Mouse (Mus musculus) neural tube, embryonic 15.5 days (tissue): ENCODE results near the gene Nt5c. TPM values are rescaled to one million over a fixed set of nuclear protein-coding genes. Genes with fewer than 3 reads are reported as not detected.
"Not testable (repeated sequence)": the region's sequence is repeated elsewhere in the genome, so short reads cannot be mapped to it uniquely, and the experiment has no call there.

ENCODE experiments used
- ATAC-seq: fragments of 200-750 bp; cut with Nextera tagmentation; 2 replicates; pipeline ENCODE4 v1.8.0; 2017; ENCODE audit warnings: mild to moderate bottlenecking, moderate TSS enrichment, moderate library complexity; ENCODE audit not compliant: low FRiP score
- H3K27ac ChIP-seq: fragments of 300-500 bp; sonication (generic); replicated peaks from 2 replicates; pipeline ENCODE4 v1.5.1; 2015; ENCODE audit warnings: mild to moderate bottlenecking, inconsistent platforms
- H3K27me3 ChIP-seq: fragments of 300-500 bp; sonication (generic); replicated peaks from 2 replicates; pipeline ENCODE4 v1.6.1; 2015; ENCODE audit warnings: inconsistent platforms
- H3K36me3 ChIP-seq: fragments of 300-500 bp; sonication (generic); 2 replicates; pipeline ENCODE4 v1.6.1; 2015; ENCODE audit warnings: inconsistent platforms
- H3K4me1 ChIP-seq: fragments of 300-500 bp; sonication (generic); 2 replicates; pipeline ENCODE4 v1.6.1; 2015; ENCODE audit warnings: inconsistent platforms
- H3K4me2 ChIP-seq: fragments of 300-500 bp; sonication (generic); 2 replicates; pipeline ENCODE4 v1.6.1; 2015; ENCODE audit warnings: inconsistent platforms, mild to moderate bottlenecking, moderate library complexity
- H3K4me3 ChIP-seq: fragments of 300-500 bp; sonication (generic); replicated peaks from 2 replicates; pipeline ENCODE4 v1.5.1; 2015; ENCODE audit warnings: mild to moderate bottlenecking, inconsistent platforms
- H3K9ac ChIP-seq: fragments of 300-500 bp; sonication (generic); replicated peaks from 2 replicates; pipeline ENCODE4 v1.6.1; 2015; ENCODE audit warnings: mild to moderate bottlenecking, inconsistent platforms
- H3K9me3 ChIP-seq: fragments of 300-500 bp; sonication (generic); replicated peaks from 2 replicates; pipeline ENCODE4 v1.6.1; 2016; ENCODE audit warnings: inconsistent platforms
- WGBS: fragments of 180-500 bp; shearing (Covaris S2); methylation state at CpG from one replicate; pipeline ENCODE4 v1.1.7; 2015; ENCODE audit warnings: mixed read lengths; 5-methylcytosine and 5-hydroxymethylcytosine counted together
- polyA plus RNA-seq: library from polyadenylated mRNA; unstranded; fragments of >200 nt; fragmentation: Nextera tagmentation; extraction: Ambion mirVana; gene quantifications from 2 replicates; pipeline ENCODE4 v1.2.1, GENCODE M21; 2015

Gene Nt5c
- 95.5 and 96.2 TPM in 2 replicates for polyA plus RNA-seq

DNA sequence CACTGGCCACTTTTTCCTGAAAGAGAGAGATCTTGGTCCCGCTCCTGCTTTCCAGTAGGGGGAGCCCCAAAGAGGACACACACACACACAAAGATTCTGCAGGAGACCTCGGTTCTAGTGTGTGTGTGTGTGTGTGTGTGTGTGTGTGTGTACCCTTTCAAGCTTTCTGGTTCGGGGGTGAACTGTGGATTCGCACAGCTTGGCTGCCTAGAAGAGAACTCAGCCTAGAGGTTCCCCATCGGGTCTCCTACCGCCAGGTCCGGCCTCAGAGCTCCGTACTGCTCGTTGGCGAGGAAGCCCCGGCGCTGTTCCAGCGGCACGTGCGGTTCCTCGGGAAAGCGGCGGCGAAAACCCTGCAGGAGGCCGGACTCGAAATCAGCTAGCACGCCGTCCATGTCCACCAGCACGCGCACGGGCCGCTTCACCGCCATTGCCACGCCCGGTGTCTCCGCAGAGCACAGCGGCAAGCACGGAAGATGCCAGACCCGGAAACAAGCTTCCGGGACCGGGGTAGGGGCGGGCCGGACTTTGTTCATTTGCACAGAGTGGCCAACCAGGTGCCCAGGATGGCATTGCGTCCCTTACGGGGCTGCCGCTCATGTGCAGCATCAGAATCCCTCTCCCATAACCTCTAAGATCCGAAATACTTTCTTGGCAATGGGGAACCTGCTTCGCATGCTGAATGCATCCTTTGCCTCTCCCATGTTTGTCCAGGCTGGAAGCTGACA lies at the start of gene Nt5c:
Gene Nt5c (minus strand): TSS at position 507 of the 728 bp plus-strand sequence.
- Histone ChIP-seq H3K4me3 (peak within 1 kb of the TSS; percentile 72), H3K9me3 (no peaks in the 10 kb centered on the region), H3K9ac (peak within 1 kb of the TSS; percentile 72), H3K4me2 (peak within 1 kb of the TSS; percentile 87), H3K27me3 (no peaks in the 10 kb centered on the region), H3K4me1 (peaks cover 26% of the 10 kb centered on the region), H3K27ac (peak within 1 kb of the TSS; percentile 89), H3K36me3 (peaks cover 9% of the 10 kb centered on the region)
- 0% methylated on average over 43 of the region's 43 CpGs for WGBS
- peak; percentile 94 for ATAC-seq

DNA sequence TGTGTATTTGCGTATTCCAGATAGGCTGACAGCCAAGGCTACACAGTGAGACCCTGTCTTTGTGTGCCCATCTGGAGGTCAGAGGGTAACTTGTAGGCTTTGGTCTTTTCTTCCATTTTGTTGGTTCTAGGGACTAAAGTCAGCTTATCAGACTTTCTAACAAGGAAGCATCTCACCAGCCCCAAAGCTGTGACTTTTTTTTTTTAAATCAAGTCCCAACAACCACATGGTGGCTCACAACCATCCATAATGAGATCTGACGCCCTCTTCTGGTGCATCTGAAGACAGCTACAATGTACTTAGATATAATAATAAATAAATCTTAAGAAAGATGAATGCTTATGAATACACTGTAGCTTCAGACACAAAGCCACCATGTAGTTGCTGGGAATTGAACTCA lies 46.4 kb upstream of the Nt5c start:
- WGBS, result 69% methylated on average over 2 of the region's 2 CpGs
- H3K4me3 ChIP-seq, result no peak overlapping the region
- no peak overlapping the region for H3K9ac ChIP-seq
- no peaks in the 10 kb centered on the region for H3K27me3 ChIP-seq
- no peak overlapping the region for H3K4me2 ChIP-seq
- H3K27ac ChIP-seq, result no peak overlapping the region
- H3K36me3 ChIP-seq, result peaks cover 6% of the 10 kb centered on the region
- H3K4me1 ChIP-seq, result peaks cover 26% of the 10 kb centered on the region
- no peaks in the 10 kb centered on the region for H3K9me3 ChIP-seq
- no peak for ATAC-seq

DNA sequence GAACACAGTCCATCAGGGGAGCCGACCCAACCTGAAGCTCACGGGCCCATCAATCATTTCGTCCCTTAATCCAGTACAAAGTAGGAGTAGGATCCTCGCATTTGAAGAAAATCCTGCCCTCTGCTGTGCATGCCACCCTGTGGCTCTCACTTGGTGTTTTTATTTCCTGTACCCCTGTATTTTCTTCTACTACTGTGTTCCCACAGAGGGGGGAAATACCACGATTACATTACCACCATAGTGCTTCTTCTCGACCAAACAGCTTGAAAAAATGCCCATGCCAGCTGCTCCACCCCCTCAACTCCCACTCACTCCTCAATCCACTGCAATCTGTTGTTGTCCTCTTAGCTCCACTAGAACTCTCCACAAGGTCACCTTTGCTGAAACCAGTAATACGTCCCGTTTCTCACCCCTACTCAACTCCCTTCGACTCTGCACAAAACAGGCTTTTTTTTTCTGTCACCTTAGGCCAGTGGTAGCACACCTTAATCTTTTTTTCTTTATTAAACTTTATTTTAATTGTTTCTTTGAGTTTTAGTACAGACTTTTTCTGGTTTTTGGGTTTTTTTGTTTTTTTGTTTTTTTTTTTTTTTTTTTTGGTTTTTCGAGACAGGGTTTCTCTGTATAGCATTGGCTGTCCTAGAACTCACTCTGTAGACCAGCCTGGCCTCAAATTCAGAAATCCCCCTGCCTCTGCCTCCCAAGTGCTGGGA lies 45.4 kb upstream of the Nt5c start:
- H3K27me3 ChIP-seq, result no peaks in the 10 kb centered on the region
- H3K36me3 ChIP-seq, result peaks cover 16% of the 10 kb centered on the region
- H3K4me2 ChIP-seq, result peak overlapping the region; percentile 77
- no peak overlapping the region for H3K9ac ChIP-seq
- H3K27ac ChIP-seq, result peak overlapping the region; percentile 99
- WGBS, result 79% methylated on average over 10 of the region's 10 CpGs
- H3K4me1 ChIP-seq, result peaks cover 35% of the 10 kb centered on the region
- ATAC-seq, result no peak
- H3K4me3 ChIP-seq, result peak overlapping the region; percentile 89; the same call in 1 of the 2 replicates
- no peaks in the 10 kb centered on the region for H3K9me3 ChIP-seq

DNA sequence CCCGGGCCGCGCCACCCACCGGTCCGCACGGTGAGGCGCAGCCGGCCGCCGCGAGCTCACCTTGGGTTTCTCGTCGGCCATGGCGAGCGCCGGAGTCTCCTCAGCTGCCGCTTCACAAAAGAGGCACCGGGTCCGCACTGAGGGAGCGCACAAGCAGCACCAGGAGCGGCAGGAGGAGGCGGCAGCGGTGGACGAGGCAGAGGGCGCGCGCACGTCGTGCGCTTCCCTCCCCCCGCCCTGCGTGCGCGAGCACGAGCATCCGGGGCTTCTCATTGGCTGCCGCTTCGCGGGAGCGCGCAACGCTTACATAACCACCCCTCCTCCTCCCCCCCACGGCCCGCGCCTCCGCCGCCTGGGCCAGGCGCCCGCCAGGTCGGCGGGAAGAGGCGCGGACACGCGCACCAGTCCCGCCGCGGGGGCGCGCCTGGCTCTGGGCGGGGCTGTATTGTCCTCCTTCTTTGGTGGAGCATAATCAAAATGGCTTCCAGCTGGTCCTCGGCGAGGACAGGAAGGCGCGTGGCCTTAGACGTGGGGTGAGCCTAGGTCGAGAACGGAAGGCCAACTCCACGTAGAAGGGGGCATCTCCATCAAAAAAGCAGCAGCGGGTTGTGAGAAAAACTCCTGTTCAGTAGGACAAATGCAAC lies 44.5 kb upstream of the Nt5c start, which contains the start of gene Sumo2:
Gene Sumo2 (minus strand): TSS at position 239 of the 644 bp plus-strand sequence.
- Histone ChIP-seq H3K27me3 (no peaks in the 10 kb centered on the region), H3K4me2 (peak within 1 kb of the TSS; percentile 77), H3K9me3 (no peaks in the 10 kb centered on the region), H3K36me3 (peaks cover 25% of the 10 kb centered on the region), H3K9ac (peak within 1 kb of the TSS; percentile 90), H3K4me3 (peak within 1 kb of the TSS; percentile 89), H3K27ac (peak within 1 kb of the TSS; percentile 99), H3K4me1 (peaks cover 42% of the 10 kb centered on the region)
- peak; percentile 89 for ATAC-seq
- 1% methylated on average over 51 of the region's 70 CpGs for WGBS

DNA sequence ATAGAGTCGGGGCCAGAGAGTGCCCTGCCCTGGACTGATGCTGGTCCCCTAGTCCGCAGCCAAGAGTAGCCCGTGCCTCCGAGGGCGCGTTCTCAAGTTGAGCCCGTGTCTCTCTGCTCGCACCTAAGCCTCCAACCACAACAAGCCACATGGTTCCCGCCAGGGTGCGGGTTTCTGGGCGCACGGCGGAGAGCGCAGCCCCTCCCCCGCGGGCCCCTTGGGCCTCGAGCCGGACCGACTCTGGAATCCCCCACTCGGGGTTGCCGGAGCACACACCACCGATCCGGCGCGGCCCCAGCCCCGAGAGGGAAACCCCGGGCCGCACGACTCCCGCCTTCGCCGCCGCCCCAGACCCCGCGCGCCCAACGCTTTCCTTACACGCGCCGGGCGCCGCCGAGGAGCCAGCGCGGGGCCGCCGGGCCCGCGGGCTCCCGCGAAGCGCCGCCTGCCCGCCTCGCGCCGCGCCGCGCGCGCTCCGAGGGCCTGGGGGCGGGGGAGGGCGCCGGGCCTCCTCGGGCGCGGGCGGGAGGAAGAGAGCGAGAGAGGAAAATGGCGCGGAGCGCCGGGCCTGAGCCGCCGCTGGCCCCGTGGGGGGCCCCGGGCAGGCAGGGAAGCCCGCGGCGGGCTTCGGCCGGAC lies 43.9 kb upstream of the Nt5c start:
- 0% methylated on average over 32 of the region's 84 CpGs for WGBS
- peak overlapping the region; percentile 90 for H3K9ac ChIP-seq
- H3K4me1 ChIP-seq, result peaks cover 42% of the 10 kb centered on the region
- peak overlapping the region; percentile 77 for H3K4me2 ChIP-seq
- H3K4me3 ChIP-seq, result peak overlapping the region; percentile 89
- H3K27me3 ChIP-seq, result no peaks in the 10 kb centered on the region
- H3K27ac ChIP-seq, result peak overlapping the region; percentile 99
- peak; percentile 81 for ATAC-seq
- H3K36me3 ChIP-seq, result peaks cover 26% of the 10 kb centered on the region
- H3K9me3 ChIP-seq, result no peaks in the 10 kb centered on the region

DNA sequence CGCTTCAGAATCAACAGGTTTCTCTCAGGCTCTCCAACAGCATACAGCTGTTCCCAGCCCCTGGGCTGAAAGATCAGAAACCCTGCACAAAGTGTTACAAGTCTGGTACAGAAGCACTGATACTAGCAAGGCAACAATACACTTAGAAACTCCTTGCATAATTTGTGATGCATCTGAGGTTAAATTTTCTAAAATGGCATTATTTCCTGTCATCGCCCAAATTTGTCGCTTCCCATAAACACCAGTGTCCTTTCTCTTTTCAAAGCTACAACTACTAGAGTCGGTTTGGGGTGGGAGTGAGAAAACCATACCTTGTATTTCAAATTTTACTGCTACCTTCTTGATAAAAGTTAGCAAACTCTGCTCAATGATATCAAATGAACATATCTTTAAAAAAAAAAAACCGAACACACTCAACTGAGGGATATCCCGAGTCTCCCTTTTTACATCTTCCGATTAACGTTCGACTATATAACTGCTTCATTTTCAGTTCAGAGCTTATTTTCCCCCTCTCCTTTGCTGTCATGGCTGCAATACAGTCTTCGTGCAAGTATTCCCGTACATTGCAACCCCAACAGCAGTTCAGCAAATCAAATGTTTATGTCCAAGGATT lies 43.2 kb upstream of the Nt5c start:
- H3K9ac ChIP-seq, result peak overlapping the region; percentile 90
- H3K36me3 ChIP-seq, result peaks cover 32% of the 10 kb centered on the region
- H3K27me3 ChIP-seq, result no peaks in the 10 kb centered on the region
- no peak for ATAC-seq
- H3K27ac ChIP-seq, result peak overlapping the region; percentile 99
- H3K4me2 ChIP-seq, result peak overlapping the region; percentile 77
- H3K4me3 ChIP-seq, result peak overlapping the region; percentile 89
- H3K9me3 ChIP-seq, result no peaks in the 10 kb centered on the region
- WGBS, result 8% methylated on average over 11 of the region's 11 CpGs
- H3K4me1 ChIP-seq, result peaks cover 42% of the 10 kb centered on the region

DNA sequence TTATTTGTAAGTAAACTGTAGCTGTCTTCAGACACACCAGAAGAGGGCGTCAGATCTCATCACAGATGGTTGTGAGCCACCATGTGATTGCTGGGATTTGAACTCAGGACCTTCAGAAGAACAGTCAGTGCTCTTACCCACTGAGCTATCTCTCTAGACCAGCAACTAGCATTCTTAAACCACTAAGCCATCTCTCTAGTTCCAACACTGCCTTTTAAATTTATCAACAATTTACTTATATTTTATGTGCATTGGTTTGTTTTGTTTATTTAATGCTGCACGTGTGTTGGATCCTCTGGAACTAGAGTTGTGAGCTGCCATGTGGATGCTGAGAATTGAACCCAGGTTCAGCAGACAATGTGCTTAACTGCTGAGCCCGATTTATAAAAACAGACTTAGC lies 34.8 kb upstream of the Nt5c start:
- H3K27ac ChIP-seq, ATAC-seq, H3K9me3 ChIP-seq, H3K4me1 ChIP-seq, H3K4me3 ChIP-seq, H3K27me3 ChIP-seq, H3K4me2 ChIP-seq, H3K9ac ChIP-seq: not testable (repeated sequence)
- peaks cover 65% of the 10 kb centered on the region for H3K36me3 ChIP-seq
- 86% methylated on average over 3 of the region's 3 CpGs for WGBS

DNA sequence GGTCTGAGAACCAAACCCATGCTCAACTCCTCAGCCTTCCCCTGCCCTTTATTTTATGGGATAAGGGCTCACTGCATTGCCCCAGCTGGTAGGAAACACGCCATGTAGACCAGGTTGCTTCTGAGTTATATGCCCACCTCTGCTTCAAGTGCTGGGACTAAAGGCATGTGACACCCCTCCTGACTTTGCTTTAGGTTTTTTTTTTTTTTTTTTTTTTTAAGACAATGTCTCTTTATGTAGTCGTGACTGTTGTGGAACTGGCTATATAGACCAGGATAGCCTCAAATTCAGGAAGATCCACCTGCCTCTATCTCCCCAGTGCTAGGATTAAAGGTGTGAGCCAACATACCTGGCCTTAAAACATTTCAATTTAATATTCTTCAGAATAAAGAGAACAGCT lies 31.0 kb upstream of the Nt5c start:
- H3K9ac ChIP-seq, result no peak overlapping the region
- no peak overlapping the region for H3K27ac ChIP-seq
- ATAC-seq, result no peak
- 77% methylated on average over 2 of the region's 2 CpGs for WGBS
- H3K4me2 ChIP-seq, result no peak overlapping the region
- H3K4me1 ChIP-seq, result no peaks in the 10 kb centered on the region
- H3K27me3 ChIP-seq, result no peaks in the 10 kb centered on the region
- no peaks in the 10 kb centered on the region for H3K9me3 ChIP-seq
- peaks cover 44% of the 10 kb centered on the region for H3K36me3 ChIP-seq
- no peak overlapping the region for H3K4me3 ChIP-seq

DNA sequence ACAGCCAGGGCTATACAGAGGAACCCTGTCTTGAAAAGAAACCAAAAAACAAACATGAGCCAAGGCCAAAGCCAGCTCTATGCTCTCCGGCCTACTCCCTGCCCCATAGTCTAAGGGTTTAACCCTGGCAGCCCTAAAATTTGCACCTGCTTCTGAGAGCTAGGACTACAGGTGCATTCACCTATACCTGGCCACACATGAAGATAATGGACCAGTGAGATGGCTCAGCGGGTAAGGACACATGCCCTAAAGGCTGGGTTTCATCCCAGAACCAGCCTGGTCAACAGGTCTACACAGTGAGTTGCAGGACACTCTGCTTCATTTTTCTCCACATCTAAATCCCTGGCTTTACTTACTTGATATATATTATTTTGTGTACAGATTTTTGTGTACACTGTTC lies 30.6 kb upstream of the Nt5c start:
- Histone ChIP-seq H3K4me1 (no peaks in the 10 kb centered on the region), H3K4me2 (no peak overlapping the region), H3K9me3 (no peaks in the 10 kb centered on the region), H3K27me3 (no peaks in the 10 kb centered on the region), H3K9ac (no peak overlapping the region), H3K27ac (no peak overlapping the region), H3K36me3 (peaks cover 41% of the 10 kb centered on the region), H3K4me3 (no peak overlapping the region)
- no peak for ATAC-seq
- 87% methylated on average over 2 of the region's 2 CpGs for WGBS

DNA sequence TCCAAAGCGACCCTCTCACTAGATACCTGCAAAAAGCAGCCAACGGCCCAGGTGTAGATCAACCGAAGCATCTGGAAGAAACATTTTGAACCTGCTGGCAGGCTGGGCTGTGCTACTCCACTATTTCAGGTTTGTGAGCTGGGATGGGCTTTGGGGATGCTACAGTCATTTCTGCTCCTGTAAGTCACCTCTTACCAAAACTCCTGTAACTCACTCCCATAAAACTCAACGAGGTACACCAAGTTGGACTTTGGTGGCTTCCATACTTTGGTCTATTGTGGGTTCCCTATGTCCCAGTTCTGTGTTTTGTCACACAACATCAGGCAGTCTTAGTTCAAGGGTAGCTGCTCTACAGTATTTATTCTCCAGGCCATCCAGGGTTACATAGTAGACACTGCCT lies 29.4 kb upstream of the Nt5c start:
- no peak for ATAC-seq
- WGBS, result 87% methylated on average over 4 of the region's 4 CpGs
- peaks cover 29% of the 10 kb centered on the region for H3K36me3 ChIP-seq

DNA sequence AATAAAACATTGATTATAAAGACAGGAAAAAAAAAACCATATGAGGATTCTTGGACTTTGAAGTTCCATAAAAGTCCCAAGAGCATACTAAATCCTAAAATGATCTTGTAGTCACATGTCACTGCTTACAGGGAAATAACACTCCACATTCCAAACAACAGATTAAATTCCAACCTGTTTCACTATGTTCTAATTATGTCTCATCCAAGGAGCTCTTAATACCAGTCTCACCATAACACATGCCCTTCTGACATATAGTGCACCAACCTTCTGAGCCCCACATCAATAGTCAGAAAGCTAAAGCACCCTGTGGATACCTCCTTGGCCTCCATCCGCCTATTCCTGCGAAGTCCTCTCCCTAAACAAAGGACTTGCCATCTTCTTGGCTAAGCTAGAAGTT lies 28.6 kb upstream of the Nt5c start:
- no peak overlapping the region for H3K9ac ChIP-seq
- no peak for ATAC-seq
- no peaks in the 10 kb centered on the region for H3K27me3 ChIP-seq
- 77% methylated on average over 2 of the region's 2 CpGs for WGBS
- no peak overlapping the region for H3K4me2 ChIP-seq
- peaks cover 21% of the 10 kb centered on the region for H3K36me3 ChIP-seq
- H3K27ac ChIP-seq, result no peak overlapping the region
- no peak overlapping the region for H3K4me3 ChIP-seq
- H3K9me3 ChIP-seq, result no peaks in the 10 kb centered on the region
- no peaks in the 10 kb centered on the region for H3K4me1 ChIP-seq

More for the DNA sequence above, 29.4 kb upstream of the Nt5c start:
- no peak overlapping the region for H3K4me2 ChIP-seq
- H3K4me3 ChIP-seq, result no peak overlapping the region
- no peak overlapping the region for H3K9ac ChIP-seq
- no peak overlapping the region for H3K27ac ChIP-seq
- no peaks in the 10 kb centered on the region for H3K27me3 ChIP-seq
- no peaks in the 10 kb centered on the region for H3K9me3 ChIP-seq
- H3K4me1 ChIP-seq, result no peaks in the 10 kb centered on the region
